Mouse (Mus musculus) telencephalon, adult 2 months (tissue): ENCODE results near the gene Ano10.
"Not testable (repeated sequence)": the region's sequence is repeated elsewhere in the genome, so short reads cannot be mapped to it uniquely, and the experiment has no call there.

ENCODE experiments used
- DNase-seq: peaks from one replicate; pipeline ENCODE4 v3.0.0-alpha.2; 2011; ENCODE audit warnings: low read depth, low spot score

Ano10 gene

GRCm38 (mm10) chr9:122294242-122294881, at the start of gene Ano10:
Gene Ano10 (minus strand): TSS chr9:122294423.
- DNase-seq = peak; percentile 97

- no peak for DNase-seq
These were observed 49.2 kb upstream of the Ano10 start for GRCm38 (mm10) chr9:122343399-122343798.

GRCm38 (mm10) chr9:122339972-122340371, 45.7 kb upstream of the Ano10 start:
- DNase-seq = no peak

GRCm38 (mm10) chr9:122337510-122337931, 43.3 kb upstream of the Ano10 start:
- DNase-seq = no peak

- DNase-seq = no peak
These were observed 42.5 kb upstream of the Ano10 start for GRCm38 (mm10) chr9:122336677-122337076.

- DNase-seq = no peak
These were observed 34.0 kb upstream of the Ano10 start for GRCm38 (mm10) chr9:122328199-122328598.

GRCm38 (mm10) chr9:122325996-122326395, 31.8 kb upstream of the Ano10 start:
- no peak for DNase-seq

GRCm38 (mm10) chr9:122322356-122322755, 28.1 kb upstream of the Ano10 start:
- DNase-seq = no peak

- no peak for DNase-seq
These were observed 26.4 kb upstream of the Ano10 start for GRCm38 (mm10) chr9:122320626-122321025.

- DNase-seq = no peak
These were observed 22.3 kb upstream of the Ano10 start for GRCm38 (mm10) chr9:122316562-122316961.

GRCm38 (mm10) chr9:122315501-122315900, 21.3 kb upstream of the Ano10 start:
- DNase-seq = no peak

GRCm38 (mm10) chr9:122314942-122315341, 20.7 kb upstream of the Ano10 start:
- no peak for DNase-seq

GRCm38 (mm10) chr9:122314386-122314785, 20.2 kb upstream of the Ano10 start:
- DNase-seq = no peak

- DNase-seq = not testable (repeated sequence)
These were observed 18.9 kb upstream of the Ano10 start for GRCm38 (mm10) chr9:122313128-122313527.

- no peak for DNase-seq
These were observed 18.2 kb upstream of the Ano10 start for GRCm38 (mm10) chr9:122312296-122312990.

GRCm38 (mm10) chr9:122311051-122311760, 17.0 kb upstream of the Ano10 start:
- DNase-seq = no peak

GRCm38 (mm10) chr9:122310613-122311049, 16.4 kb upstream of the Ano10 start:
- DNase-seq = peak; percentile 77

- no peak for DNase-seq
These were observed 15.1 kb upstream of the Ano10 start for GRCm38 (mm10) chr9:122309013-122309980.

- DNase-seq = no peak
These were observed 11.1 kb upstream of the Ano10 start for GRCm38 (mm10) chr9:122305302-122305701.

GRCm38 (mm10) chr9:122296169-122296568, 1.9 kb upstream of the Ano10 start:
- no peak for DNase-seq

GRCm38 (mm10) chr9:122295396-122295795, 1.2 kb upstream of the Ano10 start:
- DNase-seq = no peak
